Mouse (Mus musculus): ENCODE data around the gene Gm20388. TPM values are rescaled to one million over a fixed set of nuclear protein-coding genes. Genes with fewer than 3 reads are reported as not detected.
"Not testable (repeated sequence)": the region's sequence is repeated elsewhere in the genome, so short reads cannot be mapped to it uniquely, and the experiment has no call there.

Gm20388 gene
- polyA plus RNA-seq, 1 experiment from 2014 or later: 7.4 TPM

DNA sequence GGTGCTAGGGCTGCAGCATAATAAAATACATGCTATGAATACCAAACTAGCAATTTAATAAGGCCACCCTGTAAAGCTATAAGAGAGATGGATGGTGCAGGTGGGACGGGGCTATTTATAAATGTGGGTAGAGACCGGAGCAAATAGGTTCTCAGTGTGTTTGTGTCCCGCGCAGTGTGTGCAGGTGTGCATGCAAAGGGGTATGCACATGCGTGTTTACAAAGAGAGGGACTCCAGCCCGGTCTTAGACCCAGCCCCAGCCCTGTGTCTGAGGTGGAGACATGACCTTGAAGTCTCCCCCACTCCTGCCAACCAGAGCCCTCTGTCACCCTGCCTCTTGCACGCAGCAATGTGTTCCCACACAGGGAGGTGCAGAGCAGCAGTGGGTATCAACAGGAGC lies 4245.7 kb downstream of the Gm20388 start:
- no peak for ATAC-seq (ENCODE audit: insufficient read depth, low FRiP score)
- no peaks in the 10 kb centered on the region for H3K36me3 ChIP-seq (ENCODE audit: control insufficient read depth, insufficient read depth, low read length)

DNA sequence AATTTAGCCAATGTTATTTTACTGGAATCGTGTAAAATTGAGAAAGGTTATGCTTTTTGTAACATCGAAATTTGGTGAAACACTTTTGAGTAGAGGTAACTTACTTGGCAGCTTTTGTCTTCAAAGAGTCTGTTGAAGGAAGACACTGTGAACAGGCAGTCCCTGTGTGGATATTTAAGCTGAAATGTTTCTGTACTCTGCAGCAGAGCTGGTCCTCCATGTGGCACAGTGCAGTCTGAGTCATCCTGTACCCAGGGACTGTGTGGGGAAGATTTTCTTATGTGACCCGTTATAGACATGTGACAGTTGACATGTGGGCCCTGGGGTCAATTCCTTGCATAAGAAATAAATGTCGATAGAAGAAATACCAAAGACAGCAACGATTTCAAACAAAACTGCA lies 4251.0 kb downstream of the Gm20388 start:
- H3K36me3 ChIP-seq (ENCODE audit: control insufficient read depth, insufficient read depth, low read length): no peaks in the 10 kb centered on the region
- H3K4me2 ChIP-seq (ENCODE audit: low read depth, low read length): no peak overlapping the region
- no peaks in the 10 kb centered on the region for H3K27me3 ChIP-seq (ENCODE audit: control insufficient read depth, insufficient read depth, low read length)
- no peaks in the 10 kb centered on the region for H3K9me3 ChIP-seq (replicated peaks; ENCODE audit: control insufficient read depth, low read length)
- H3K4me1 ChIP-seq (ENCODE audit: control insufficient read depth, insufficient read depth, low read length): no peaks in the 10 kb centered on the region
- 82% methylated on average over 5 of the region's 5 CpGs for WGBS
- H3K9ac ChIP-seq (ENCODE audit: low read length): no peak overlapping the region
- ATAC-seq (ENCODE audit: insufficient read depth, low FRiP score): no peak
- no peak overlapping the region for H3K4me3 ChIP-seq (replicated peaks; ENCODE audit: low read length)
- H3K27ac ChIP-seq (ENCODE audit: low read length): no peak overlapping the region

More for the DNA sequence above, 4245.7 kb downstream of the Gm20388 start:
- Histone ChIP-seq H3K9me3 (replicated peaks; ENCODE audit: control insufficient read depth, low read length) (no peaks in the 10 kb centered on the region), H3K27ac (ENCODE audit: low read length) (no peak overlapping the region), H3K4me3 (replicated peaks; ENCODE audit: low read length) (no peak overlapping the region), H3K4me2 (ENCODE audit: low read depth, low read length) (no peak overlapping the region), H3K9ac (ENCODE audit: low read length) (no peak overlapping the region), H3K4me1 (ENCODE audit: control insufficient read depth, insufficient read depth, low read length) (no peaks in the 10 kb centered on the region), H3K27me3 (ENCODE audit: control insufficient read depth, insufficient read depth, low read length) (no peaks in the 10 kb centered on the region)
- WGBS: 75% methylated on average over 7 of the region's 7 CpGs

GRCm38 (mm10) chr8:124163258-124163657 lies 4252.6 kb downstream of the Gm20388 start:
- Histone ChIP-seq H3K9me3 (replicated peaks; ENCODE audit: control insufficient read depth, low read length) (no peaks in the 10 kb centered on the region), H3K27me3 (ENCODE audit: control insufficient read depth, insufficient read depth, low read length) (no peaks in the 10 kb centered on the region), H3K4me2 (ENCODE audit: low read depth, low read length) (no peak overlapping the region), H3K4me3 (replicated peaks; ENCODE audit: low read length) (no peak overlapping the region), H3K27ac (ENCODE audit: low read length) (no peak overlapping the region), H3K36me3 (ENCODE audit: control insufficient read depth, insufficient read depth, low read length) (no peaks in the 10 kb centered on the region), H3K9ac (ENCODE audit: low read length) (no peak overlapping the region), H3K4me1 (ENCODE audit: control insufficient read depth, insufficient read depth, low read length) (no peaks in the 10 kb centered on the region)
- ATAC-seq (ENCODE audit: insufficient read depth, low FRiP score): no peak
- 77% methylated on average over 5 of the region's 5 CpGs for WGBS

GRCm38 (mm10) chr8:124169749-124170148 lies 4259.1 kb downstream of the Gm20388 start:
- WGBS: 74% methylated on average over 7 of the region's 7 CpGs
- Histone ChIP-seq H3K9me3 (replicated peaks; ENCODE audit: control insufficient read depth, low read length) (no peaks in the 10 kb centered on the region), H3K36me3 (ENCODE audit: control insufficient read depth, insufficient read depth, low read length) (no peaks in the 10 kb centered on the region), H3K4me2 (ENCODE audit: low read depth, low read length) (no peak overlapping the region), H3K4me1 (ENCODE audit: control insufficient read depth, insufficient read depth, low read length) (peaks cover 5% of the 10 kb centered on the region), H3K27ac (ENCODE audit: low read length) (no peak overlapping the region), H3K9ac (ENCODE audit: low read length) (no peak overlapping the region), H3K4me3 (replicated peaks; ENCODE audit: low read length) (no peak overlapping the region), H3K27me3 (ENCODE audit: control insufficient read depth, insufficient read depth, low read length) (no peaks in the 10 kb centered on the region)
- ATAC-seq (ENCODE audit: insufficient read depth, low FRiP score): no peak

DNA sequence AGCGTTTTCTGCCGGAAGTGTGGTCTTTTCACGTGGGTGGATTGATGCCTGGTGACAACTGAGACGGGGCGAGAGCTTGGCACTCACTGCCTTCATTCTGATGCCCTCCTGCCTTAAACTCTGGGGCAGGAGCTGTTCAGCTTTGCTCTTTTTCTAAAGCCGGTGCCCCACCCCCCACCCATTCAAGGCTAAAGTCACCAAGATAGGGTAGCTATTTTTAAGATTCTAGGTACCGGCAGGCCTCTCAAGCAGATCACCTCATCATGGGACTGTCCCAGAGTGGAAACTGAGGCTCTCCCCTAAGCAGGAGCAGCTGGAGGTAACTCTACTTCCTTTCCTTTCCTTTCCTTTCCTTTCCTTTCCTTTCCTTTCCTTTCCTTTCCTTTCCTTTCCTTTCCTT lies 4260.0 kb downstream of the Gm20388 start:
- no peak overlapping the region for H3K27ac ChIP-seq (ENCODE audit: low read length)
- H3K9me3 ChIP-seq (replicated peaks; ENCODE audit: control insufficient read depth, low read length): no peaks in the 10 kb centered on the region
- ATAC-seq (ENCODE audit: insufficient read depth, low FRiP score): no peak
- no peaks in the 10 kb centered on the region for H3K36me3 ChIP-seq (ENCODE audit: control insufficient read depth, insufficient read depth, low read length)
- peaks cover 5% of the 10 kb centered on the region for H3K4me1 ChIP-seq (ENCODE audit: control insufficient read depth, insufficient read depth, low read length)
- H3K27me3 ChIP-seq (ENCODE audit: control insufficient read depth, insufficient read depth, low read length): no peaks in the 10 kb centered on the region
- no peak overlapping the region for H3K4me2 ChIP-seq (ENCODE audit: low read depth, low read length)
- H3K9ac ChIP-seq (ENCODE audit: low read length): no peak overlapping the region
- WGBS: 77% methylated on average over 7 of the region's 7 CpGs
- no peak overlapping the region for H3K4me3 ChIP-seq (replicated peaks; ENCODE audit: low read length)

GRCm38 (mm10) chr8:124171557-124172528 lies 4261.2 kb downstream of the Gm20388 start:
- peak overlapping the region; percentile 17; the same call in 1 of the 2 replicates for H3K4me2 ChIP-seq (ENCODE audit: low read depth, low read length)
- peak overlapping the region; percentile 87 for H3K27ac ChIP-seq (ENCODE audit: low read length)
- no peak overlapping the region for H3K4me3 ChIP-seq (replicated peaks; ENCODE audit: low read length)
- 49% methylated on average over 17 of the region's 17 CpGs for WGBS
- H3K27me3 ChIP-seq (ENCODE audit: control insufficient read depth, insufficient read depth, low read length): no peaks in the 10 kb centered on the region
- ATAC-seq (ENCODE audit: insufficient read depth, low FRiP score): peak; percentile 29; the same call in 1 of the 2 replicates
- H3K9me3 ChIP-seq (replicated peaks; ENCODE audit: control insufficient read depth, low read length): no peaks in the 10 kb centered on the region
- peaks cover 5% of the 10 kb centered on the region for H3K4me1 ChIP-seq (ENCODE audit: control insufficient read depth, insufficient read depth, low read length)
- no peaks in the 10 kb centered on the region for H3K36me3 ChIP-seq (ENCODE audit: control insufficient read depth, insufficient read depth, low read length)
- H3K9ac ChIP-seq (ENCODE audit: low read length): peak overlapping the region; percentile 31; the same call in 1 of the 2 replicates

- WGBS: 74% methylated on average over 4 of the region's 4 CpGs
- Histone ChIP-seq H3K27me3 (ENCODE audit: control insufficient read depth, insufficient read depth, low read length) (no peaks in the 10 kb centered on the region), H3K27ac (ENCODE audit: low read length) (no peak overlapping the region), H3K4me2 (ENCODE audit: low read depth, low read length) (no peak overlapping the region), H3K9me3 (replicated peaks; ENCODE audit: control insufficient read depth, low read length) (no peaks in the 10 kb centered on the region), H3K4me3 (replicated peaks; ENCODE audit: low read length) (no peak overlapping the region), H3K36me3 (ENCODE audit: control insufficient read depth, insufficient read depth, low read length) (no peaks in the 10 kb centered on the region), H3K9ac (ENCODE audit: low read length) (no peak overlapping the region), H3K4me1 (ENCODE audit: control insufficient read depth, insufficient read depth, low read length) (peaks cover 5% of the 10 kb centered on the region)
- ATAC-seq (ENCODE audit: insufficient read depth, low FRiP score): no peak
Measured at GRCm38 (mm10) chr8:124173688-124174087, 4263.0 kb downstream of the Gm20388 start.

DNA sequence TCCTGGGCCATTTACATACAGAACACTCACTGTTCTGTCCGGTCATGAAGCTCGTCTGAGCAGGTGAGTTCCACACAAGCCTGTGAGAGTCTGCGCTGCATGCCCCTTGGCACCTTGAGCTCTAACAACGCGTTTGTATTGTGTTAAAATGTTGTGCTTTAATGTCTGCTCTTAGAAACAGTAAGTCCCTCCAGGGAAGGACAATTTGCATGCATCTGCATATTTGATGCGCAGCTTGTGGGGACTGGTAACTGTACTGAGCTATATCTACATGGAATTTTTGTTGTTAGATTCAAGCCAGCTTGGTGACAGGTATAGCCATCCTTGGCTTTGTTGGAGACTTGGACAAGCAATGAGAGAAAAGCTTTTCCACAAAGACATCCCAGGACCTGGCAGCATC lies 4265.5 kb downstream of the Gm20388 start:
- Histone ChIP-seq H3K4me1 (ENCODE audit: control insufficient read depth, insufficient read depth, low read length) (peaks cover 7% of the 10 kb centered on the region), H3K4me3 (replicated peaks; ENCODE audit: low read length) (no peak overlapping the region), H3K36me3 (ENCODE audit: control insufficient read depth, insufficient read depth, low read length) (no peaks in the 10 kb centered on the region), H3K27ac (ENCODE audit: low read length) (no peak overlapping the region), H3K27me3 (ENCODE audit: control insufficient read depth, insufficient read depth, low read length) (no peaks in the 10 kb centered on the region), H3K4me2 (ENCODE audit: low read depth, low read length) (no peak overlapping the region), H3K9ac (ENCODE audit: low read length) (no peak overlapping the region), H3K9me3 (replicated peaks; ENCODE audit: control insufficient read depth, low read length) (no peaks in the 10 kb centered on the region)
- ATAC-seq (ENCODE audit: insufficient read depth, low FRiP score): no peak
- 85% methylated on average over 6 of the region's 6 CpGs for WGBS

GRCm38 (mm10) chr8:124177092-124177491 lies 4266.5 kb downstream of the Gm20388 start:
- H3K4me2 ChIP-seq (ENCODE audit: low read depth, low read length); H3K4me1 ChIP-seq (ENCODE audit: control insufficient read depth, insufficient read depth, low read length); H3K27ac ChIP-seq (ENCODE audit: low read length); ATAC-seq (ENCODE audit: insufficient read depth, low FRiP score); H3K9me3 ChIP-seq (replicated peaks; ENCODE audit: control insufficient read depth, low read length); H3K4me3 ChIP-seq (replicated peaks; ENCODE audit: low read length); H3K36me3 ChIP-seq (ENCODE audit: control insufficient read depth, insufficient read depth, low read length); H3K27me3 ChIP-seq (ENCODE audit: control insufficient read depth, insufficient read depth, low read length); H3K9ac ChIP-seq (ENCODE audit: low read length): not testable (repeated sequence)
- WGBS: 88% methylated on average over 1 of the region's 1 CpGs
